Mouse (Mus musculus): ENCODE measurements at regions not wholly inside any gene's neighbourhood (a gene's known extent, or its start where the extent isn't known, plus 50 kb on each side); places are given as distances from the start of the nearest gene placed in this dataset.
A peak's percentile ranks its signal among the peaks of the same experiment; 100 is the strongest.
"Not testable (repeated sequence)": the region's sequence is repeated elsewhere in the genome, so short reads cannot be mapped to it uniquely, and the experiment has no call there.

DNA sequence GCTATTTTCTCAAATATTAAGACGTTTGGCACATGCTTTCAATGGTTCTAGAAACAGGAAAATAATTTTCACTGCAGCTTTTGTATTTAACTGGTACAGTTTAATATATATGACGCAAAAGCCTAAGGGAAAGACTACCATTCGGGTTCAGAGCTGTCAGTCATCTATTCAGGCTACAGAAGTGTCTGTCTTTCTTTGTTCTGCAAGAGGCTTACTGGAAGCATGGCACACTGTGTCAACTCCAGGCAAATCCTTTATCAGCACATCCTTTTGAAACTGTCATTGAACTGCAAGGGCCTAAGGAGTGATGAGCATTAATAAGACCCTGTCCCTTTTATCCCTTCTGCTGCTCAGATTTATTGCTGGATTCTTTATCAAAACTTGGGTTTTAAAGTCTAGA is 303.8 kb upstream of the Gm5152 start:
- not testable (repeated sequence) for DNase-seq (ENCODE audit: low spot score)

DNA sequence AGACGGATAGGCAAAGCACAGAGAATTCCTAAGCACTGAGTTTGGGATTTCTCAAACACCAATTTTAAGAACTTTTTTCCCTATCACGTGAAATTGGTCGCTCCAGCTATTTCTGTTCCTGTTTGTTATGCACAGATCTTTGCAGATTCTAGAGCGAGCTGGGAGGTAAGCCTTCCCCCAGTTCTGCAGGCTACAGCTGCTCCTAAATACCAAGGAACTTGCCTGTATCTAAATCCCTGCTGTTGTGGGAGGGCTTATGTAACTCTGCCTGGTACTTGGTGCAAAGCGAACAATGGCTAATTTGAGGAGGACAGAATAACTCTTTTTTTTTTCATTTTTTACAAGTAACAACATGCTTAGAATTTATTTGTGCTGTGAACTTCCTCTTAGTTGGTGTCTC is 316.0 kb upstream of the Gm5152 start:
- no peak for DNase-seq (ENCODE audit: low spot score)

DNA sequence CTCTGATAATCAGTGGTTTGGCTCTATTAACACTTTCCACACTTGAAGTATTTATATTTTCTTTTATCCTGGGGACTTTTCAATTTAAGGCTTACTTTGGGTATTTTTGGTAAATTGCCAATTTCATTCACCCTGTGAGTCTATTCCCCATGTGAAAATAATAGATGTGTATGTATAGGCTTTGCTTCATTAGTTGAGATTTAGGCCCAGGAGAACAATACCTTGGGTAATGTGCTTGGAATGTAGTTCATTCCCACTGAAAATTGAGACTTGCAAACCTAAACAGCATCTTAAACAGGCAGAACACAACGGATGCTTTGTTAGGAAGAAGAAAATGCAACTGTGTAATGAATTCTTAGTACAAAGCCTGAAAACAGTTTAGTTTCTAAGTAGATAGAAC is 346.1 kb upstream of the Gm5152 start:
- no peak for DNase-seq (ENCODE audit: low spot score)

DNA sequence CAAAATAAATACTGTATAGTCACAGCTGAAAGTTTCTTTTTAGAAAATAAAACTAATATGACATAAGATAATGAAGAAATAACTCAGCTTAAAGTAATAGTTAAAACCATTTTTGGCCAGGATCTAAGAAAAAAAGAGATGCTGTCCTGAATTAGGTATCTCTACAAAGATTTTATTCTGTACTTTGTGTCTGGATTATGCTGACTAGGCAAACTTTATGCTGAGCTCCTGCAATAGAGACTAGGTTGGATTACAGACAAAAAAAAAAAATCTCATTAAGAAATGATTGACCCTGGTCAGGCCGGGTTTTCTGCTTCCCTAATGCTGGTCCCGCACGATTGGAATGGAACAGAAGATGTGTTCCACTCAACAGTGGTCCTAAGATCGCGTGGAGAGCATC is 346.8 kb upstream of the Gm8871 start:
- no peak for DNase-seq (ENCODE audit: low spot score)

DNA sequence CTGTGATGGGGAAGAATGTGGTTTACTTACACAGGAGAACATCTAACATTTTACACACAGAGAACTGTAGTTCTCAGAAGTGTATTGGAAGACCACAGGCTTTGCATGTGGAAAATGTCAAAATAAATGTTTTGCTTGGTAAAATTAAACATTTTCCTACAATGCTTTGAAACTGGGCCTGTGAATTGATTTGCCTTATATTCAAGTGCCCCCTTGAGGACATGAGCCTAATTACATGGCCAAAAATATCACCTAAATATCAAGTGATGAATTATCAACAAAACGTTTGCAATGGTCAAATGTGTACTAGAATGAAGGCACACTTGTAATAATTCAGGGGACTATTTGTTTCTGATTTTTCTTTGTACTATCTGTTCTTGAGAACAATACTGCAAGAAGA is 314.4 kb upstream of the Gm8871 start:
- no peak for DNase-seq (ENCODE audit: low spot score)

DNA sequence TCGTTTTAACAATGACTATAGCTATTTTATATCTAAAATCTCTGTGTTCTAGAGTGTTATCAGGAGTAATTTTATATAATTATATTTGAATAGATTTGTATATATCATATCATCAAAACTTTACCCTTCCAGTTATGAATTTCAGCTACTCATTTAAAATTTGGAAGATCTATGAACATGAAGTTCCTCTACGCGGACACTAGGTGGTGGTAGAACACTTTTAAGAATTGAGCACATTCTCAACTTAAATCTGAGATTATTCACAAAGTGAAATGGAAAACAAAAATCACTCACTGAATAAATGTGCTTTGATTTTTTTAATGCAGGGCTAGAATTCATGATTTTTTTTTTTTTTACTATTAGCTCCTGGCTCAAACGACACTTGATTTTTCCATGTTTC is 299.5 kb upstream of the Gm8871 start:
- peak; percentile 18 for DNase-seq (ENCODE audit: low spot score)

DNA sequence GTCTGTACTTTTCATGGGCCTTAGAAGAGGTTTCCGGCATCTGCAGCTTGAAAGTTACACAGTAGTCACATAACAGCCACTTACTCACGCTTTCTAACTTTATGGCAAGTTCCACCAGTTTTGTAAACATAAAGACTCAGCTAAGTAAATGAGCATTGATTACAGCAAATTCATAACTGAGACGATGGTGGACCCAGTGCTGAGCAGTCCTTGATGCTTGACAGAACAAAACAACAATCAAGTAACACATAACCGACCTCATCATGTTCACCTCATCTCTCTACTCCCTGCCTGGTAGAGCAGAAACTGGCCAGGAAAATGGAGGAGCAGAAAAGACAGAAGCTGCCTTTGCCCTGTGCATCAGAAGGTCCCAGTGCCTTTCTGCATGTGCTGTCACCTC is 284.3 kb upstream of the Gm8871 start:
- no peak for DNase-seq (ENCODE audit: low spot score)

DNA sequence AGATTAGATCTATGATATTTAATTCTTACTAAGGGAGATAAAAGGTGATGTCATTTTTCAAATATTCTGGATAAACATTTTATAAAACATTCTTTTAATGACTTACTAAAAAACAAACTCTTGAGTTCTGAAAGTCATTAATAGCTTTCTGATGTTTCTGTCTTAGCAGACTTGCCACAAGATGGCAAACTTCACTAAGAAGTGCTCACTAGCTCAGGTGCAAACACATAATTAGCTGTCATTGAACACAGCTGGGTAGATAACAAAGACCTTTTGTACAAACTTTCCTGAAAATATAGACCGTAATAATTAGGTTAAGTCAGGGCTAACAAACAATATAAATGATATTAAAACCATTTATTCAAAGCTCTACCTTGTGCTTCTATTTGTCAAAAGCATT is 273.4 kb upstream of the Gm8871 start:
- no peak for DNase-seq (ENCODE audit: low spot score)

DNA sequence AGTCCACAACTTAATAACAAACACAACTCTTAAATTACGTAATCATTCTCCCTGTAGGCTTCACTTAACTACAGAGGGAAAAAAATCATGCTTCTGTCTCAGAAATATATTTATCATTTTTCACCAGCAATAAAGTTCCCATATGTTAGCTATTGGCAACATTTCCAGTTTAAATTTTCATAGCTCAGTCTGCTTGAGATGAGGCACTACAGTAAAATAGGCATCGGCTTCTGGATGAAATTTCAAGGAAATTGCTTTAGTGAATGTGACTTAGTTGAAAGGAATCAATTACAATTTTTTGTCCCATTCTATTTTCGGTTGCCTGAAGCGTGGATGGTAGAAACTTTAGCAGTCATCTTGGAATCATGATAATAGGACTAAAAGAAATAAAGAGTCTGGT is 262.1 kb upstream of the Gm8871 start:
- no peak for DNase-seq (ENCODE audit: low spot score)

DNA sequence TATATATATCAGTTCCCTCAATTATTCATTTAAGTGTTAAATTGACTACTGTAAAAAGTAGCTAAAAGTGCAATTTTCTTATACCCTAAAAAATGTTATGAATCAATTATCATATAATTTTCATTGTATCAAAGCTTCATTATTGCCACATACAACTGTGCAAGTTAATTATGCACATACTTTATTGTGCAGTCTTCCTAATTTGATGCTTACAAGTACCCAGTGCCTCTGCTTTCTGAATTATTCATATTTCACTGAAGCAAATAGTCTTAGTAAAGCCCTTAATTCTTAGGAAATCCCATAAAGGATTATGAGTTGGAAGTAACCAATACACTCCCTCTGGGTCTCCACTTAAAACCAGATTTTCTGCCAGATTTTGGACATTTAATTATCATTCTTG is 220.5 kb upstream of the Gm8871 start:
- DNase-seq (ENCODE audit: low spot score): no peak

DNA sequence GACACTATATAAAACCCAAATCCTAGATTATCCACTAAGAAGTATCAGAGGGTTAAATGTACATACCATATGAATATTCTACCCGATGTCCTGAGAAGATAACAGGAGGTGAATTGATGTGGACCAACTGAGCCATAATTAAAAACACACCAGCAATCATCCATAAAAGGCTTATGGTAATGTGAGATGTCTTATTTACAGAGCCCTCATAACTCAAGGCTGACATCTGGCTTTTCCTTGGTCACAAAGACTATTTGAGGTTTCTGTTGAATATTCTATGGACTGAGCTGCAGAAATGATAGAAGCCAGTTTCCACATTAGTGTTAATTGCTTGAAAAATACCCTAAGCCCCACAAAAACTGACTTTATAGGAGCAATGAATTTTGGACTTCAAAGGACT is 198.1 kb upstream of the Gm8871 start:
- no peak for DNase-seq (ENCODE audit: low spot score)

DNA sequence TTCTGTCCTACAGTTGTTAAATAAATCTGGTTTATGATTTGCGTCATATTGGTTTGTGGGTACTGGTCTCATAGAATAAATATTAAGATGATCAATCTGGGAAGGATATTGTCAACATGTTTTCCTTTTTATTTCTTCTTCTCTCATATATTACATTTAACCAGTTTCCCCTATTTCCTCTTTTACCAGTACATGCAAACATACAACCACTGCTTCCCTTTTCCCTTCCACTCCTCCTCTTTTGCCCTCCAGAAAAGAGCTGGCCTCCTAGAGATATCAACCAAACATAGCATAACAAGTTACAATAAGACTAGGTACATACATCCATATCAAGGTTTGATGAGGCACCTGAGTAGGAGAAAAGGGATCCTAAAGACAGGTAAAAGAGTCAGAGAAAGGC is 180.1 kb upstream of the Gm8871 start:
- DNase-seq (ENCODE audit: low spot score): no peak

Data from MN1 (cell line).